Mouse (Mus musculus) v-Abl transformed pro-B cells (cell line): ENCODE measurements around the gene Snx12.

Source experiments
- in situ Hi-C, 2 experiments: fragments of 400-800 bp; cut with MboI; formaldehyde crosslinking; loops; one replicate each; pipeline ENCODE4 v1.15.1; 2025; ENCODE audit not compliant: unreplicated experiment in 2 of 2

Gene Snx12

DNA sequence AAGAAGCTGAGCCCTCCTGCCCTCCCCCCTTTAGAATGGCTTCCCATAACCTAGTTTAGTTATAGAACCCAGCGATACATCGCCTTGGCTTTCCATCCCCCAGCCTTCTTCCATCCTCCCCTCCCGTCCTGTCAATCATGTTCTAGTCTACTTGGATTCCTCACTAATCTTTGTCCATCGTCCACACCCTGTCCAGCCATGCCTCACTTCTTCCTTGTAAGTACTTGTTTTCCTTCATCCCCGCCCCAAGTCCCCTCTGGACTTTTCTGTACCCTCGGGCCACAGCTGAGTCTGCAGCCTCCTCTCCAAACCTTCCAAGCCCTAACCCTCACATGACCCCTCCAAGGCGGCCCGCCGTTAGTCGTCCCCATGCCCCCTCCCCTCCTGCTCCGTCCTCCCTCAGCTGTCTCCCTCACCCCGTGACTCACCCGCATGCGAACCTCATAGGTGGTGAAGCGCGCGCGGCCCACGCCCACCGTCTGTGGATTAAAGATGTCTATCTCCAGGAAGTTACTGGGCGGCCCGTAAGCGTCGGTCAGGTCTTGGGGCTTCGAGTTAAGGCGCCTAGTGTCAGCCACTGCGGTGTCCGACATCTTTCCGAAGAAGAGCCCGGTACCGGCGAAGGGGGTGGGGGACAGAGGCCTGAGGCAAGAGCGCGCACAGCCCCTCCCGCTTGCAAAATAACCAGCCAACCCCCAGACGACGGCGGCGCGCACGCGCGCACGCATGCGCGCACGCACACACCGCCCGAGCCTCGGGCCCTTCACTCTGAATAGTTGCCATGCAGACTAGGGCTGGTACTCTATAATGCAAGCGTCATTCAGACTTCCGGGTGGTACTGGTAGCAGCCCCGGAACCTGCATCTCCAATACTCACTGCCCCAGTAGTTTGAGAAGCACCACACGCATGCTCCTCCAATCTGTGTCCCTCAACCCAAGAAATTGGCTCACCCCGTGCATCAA lies at the start of gene Snx12:
Snx12 (minus strand) TSS at position 730 of the 962 bp plus-strand sequence.
- in situ Hi-C loops, result no loop called here

DNA sequence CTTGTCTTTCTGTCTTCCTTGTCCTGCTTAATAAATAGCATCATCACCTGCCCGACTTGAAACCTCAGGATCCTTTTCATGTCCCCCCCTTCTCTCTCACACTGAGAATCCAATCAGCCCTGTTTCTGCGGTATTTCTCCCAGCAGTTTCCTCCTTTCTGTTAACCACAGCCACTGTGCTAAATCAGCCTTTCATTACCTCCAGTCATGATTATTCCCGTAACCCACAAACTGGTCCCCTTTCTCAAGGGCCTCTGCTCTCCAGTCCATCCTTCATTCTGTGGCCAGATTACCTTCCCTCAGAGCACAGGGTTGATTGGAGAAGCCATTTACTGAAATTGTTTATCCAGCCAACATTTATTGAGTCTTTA lies 46.4 kb upstream of the Snx12 start, which contains the start of gene Gm20489:
Gm20489 (minus strand) TSS at position 269 of the 370 bp plus-strand sequence.
- in situ Hi-C loops, result loop anchor here in 1 of 2 experiments (5.0 to 25.0 kb wide), 2 partner anchors 64 to 369 kb away; partner anchors contain the start of gene Ogt

GRCm38 (mm10) chrX:101268025-101268754 lies 45.8 kb upstream of the Snx12 start, which contains the start of gene Il2rg:
Gene Il2rg, minus strand, starts transcription at chrX:101268255.
- in situ Hi-C loops, result loop anchor here in 1 of 2 experiments (5.0 to 25.0 kb wide), 2 partner anchors 64 to 369 kb away; partner anchors contain the start of gene Ogt

- in situ Hi-C loops, result loop anchor here in 1 of 2 experiments (5.0 to 25.0 kb wide), 2 partner anchors 66 to 371 kb away; partner anchors contain the start of gene Ogt
Observed at GRCm38 (mm10) chrX:101266631-101267030, 44.3 kb upstream of the Snx12 start.

GRCm38 (mm10) chrX:101263892-101264291 lies 41.5 kb upstream of the Snx12 start, which contains the start of gene Gm614:
Gene Gm614, minus strand, starts transcription at chrX:101263992.
- in situ Hi-C loops, result loop anchor here in 1 of 2 experiments (25.0 kb wide), 1 partner anchor 373 kb away; the partner anchor contains the start of gene Ogt

GRCm38 (mm10) chrX:101260441-101261325 lies 38.3 kb upstream of the Snx12 start:
- in situ Hi-C loops, result loop anchor here in 1 of 2 experiments (25.0 kb wide), 1 partner anchor 377 kb away; the partner anchor contains the start of gene Ogt

GRCm38 (mm10) chrX:101256603-101257002 lies 34.2 kb upstream of the Snx12 start:
- in situ Hi-C loops, result loop anchor here in 1 of 2 experiments (25.0 kb wide), 1 partner anchor 381 kb away; the partner anchor contains the start of gene Ogt

DNA sequence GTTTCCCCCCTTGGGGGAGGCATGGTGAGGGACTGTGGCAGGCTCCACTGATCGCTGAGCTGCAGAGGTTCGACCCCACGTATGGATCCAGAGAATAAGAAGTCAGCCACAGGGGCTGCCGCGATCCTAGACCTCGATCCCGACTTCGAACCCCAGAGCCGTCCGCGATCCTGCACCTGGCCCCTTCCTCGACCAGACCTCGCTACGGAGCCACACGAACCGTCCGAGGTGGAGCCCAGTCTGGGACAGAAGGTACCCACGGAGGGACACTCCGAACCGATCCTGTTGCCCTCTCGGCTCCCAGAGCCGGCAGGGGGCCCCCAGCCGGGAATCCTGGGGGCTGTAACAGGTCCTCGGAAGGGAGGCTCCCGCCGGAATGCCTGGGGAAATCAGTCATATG lies 32.4 kb upstream of the Snx12 start:
- in situ Hi-C loops, result loop anchor here in 1 of 2 experiments (25.0 kb wide), 1 partner anchor 383 kb away; the partner anchor contains the start of gene Ogt

DNA sequence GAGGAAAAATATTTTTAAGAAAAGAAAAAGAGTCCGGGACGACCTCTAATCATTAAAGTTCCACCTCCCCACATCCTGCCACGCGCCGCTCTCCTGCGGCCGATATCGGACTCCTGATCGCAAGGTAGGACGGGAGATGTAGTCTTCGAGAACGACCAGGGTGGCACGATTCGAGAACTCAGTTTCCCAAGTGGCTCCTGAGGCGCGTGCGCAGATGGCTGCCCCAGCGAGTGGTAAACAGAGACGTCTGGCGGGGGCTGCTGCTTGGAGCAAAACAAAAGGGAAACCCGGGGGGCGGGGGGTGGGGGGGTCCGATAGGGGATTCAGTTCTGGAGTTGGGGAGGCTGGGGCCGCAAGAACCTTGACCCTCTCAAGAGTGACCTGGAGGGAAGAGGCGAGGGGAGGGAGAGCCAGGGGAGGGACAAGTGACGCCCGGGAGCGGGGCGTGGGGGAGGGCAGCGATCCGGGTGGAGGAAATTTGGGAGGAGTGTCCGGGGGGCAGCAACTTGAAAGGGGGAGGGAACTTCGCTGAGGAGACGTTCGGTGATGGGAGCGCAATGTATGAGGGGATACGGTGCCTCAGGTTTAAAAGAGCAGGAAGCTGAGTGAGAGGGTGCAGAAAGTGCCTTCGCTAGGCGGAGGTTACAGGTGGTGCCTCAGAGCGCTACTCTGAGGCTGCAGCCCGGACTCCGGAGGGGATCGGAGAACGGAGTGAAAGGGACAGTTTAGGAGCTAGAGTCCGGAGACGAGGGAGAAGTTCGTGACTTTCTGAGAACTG lies 31.8 kb upstream of the Snx12 start, which contains the start of gene Foxo4:
Foxo4 (plus strand) TSS at position 577 of the 778 bp plus-strand sequence.
- in situ Hi-C loops, result loop anchor here in 1 of 2 experiments (25.0 kb wide), 1 partner anchor 383 kb away; the partner anchor contains the start of gene Ogt

GRCm38 (mm10) chrX:101245011-101245410 lies 22.6 kb upstream of the Snx12 start:
- in situ Hi-C loops, result no loop called here

- in situ Hi-C loops, result no loop called here
Observed at GRCm38 (mm10) chrX:101222796-101223162, 416 bp upstream of the Snx12 start.

DNA sequence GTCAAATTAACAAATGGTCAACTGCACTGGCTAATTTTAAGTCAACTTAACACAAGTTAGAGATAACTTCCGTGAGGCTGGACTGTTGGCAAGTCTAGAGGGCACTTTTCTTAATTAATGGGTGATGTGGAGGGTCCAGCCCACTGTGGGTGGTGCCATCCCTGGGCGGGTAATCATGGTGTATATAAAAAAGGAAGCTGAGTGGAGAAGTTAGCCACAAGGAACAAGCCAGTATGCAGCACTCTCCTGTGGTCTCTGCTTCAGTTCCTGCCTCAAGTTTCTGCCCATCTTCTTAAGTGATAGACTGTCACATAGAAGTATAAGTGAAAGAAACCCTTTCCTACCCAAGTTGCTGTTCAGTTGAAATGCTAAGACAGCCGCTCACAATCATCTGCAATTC lies 33.1 kb downstream of the Snx12 start:
- in situ Hi-C loops, result no loop called here

- in situ Hi-C loops, result no loop called here
Observed at GRCm38 (mm10) chrX:101187647-101188046, 34.7 kb downstream of the Snx12 start.

DNA sequence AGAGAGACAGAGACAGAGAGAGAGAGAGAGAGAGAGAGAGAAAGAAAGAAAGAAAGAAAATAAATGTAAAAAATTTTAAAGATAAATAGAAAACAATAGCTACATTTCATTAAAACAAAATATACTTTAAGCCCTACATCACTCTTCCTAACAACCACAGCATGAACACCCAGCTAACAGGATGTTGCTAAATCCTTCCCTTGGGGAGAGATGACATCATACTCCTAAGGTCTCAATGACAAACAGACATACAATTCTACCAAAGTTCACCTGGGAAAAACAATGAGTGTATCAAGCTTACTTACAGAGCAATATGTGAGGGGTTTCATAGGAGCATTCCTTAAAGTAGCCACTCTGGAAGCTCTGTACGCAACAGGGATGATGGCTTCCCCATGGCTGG lies 49.0 kb downstream of the Snx12 start:
- in situ Hi-C loops, result no loop called here

DNA sequence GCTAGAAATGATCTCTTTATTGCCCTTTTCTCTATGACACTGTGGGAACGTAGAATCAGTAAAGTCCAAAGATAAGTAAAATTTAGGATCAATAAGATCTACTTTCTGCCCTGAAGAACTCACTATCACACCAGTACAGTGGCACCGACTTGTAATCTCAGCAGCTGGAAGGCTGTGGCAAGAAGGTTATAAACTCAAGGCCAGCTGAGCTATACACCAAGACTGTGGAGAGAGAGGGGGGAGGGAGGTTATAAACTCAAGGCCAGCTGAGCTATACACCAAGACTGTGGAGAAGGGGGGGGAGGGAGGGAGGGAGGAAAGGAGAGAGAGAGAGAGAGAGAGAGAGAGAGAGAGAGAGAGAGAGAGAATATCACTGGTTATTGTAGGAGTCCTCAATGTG lies 53.9 kb downstream of the Snx12 start:
- in situ Hi-C loops, result no loop called here

- in situ Hi-C loops, result no loop called here
Observed at GRCm38 (mm10) chrX:101163739-101164138, 58.6 kb downstream of the Snx12 start.

- in situ Hi-C loops, result no loop called here
Observed at GRCm38 (mm10) chrX:101163278-101163677, 59.1 kb downstream of the Snx12 start.

GRCm38 (mm10) chrX:101162532-101162931 lies 59.8 kb downstream of the Snx12 start:
- in situ Hi-C loops, result no loop called here

DNA sequence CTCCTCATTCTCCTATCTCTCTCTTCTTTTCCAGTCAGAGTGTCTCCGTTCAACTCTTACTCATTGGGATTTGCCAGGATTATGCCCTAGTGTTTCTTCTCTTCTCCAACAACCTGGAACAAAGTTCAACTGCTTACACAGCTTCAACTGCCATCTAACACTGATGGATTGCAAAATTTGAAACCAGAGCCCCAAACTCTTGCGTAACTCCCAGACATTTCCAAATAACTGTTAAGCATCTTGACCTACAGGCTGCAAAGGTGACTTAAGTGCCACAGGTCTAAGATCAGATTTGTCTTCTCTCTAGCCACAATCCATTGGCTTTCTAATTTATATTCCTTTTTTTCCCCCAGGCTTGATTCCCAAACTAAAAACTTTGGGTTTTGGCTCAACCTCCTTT lies 64.9 kb downstream of the Snx12 start:
- in situ Hi-C loops, result no loop called here
